Mouse (Mus musculus): ENCODE data around the gene Pagr1b. TPM values are rescaled to one million over a fixed set of nuclear protein-coding genes. Genes with fewer than 3 reads are reported as not detected.

Gene Pagr1b
- total RNA-seq, 2 experiments from 2014 or later, result 0.94 TPM; not detected in 1

- no peak for DNase-seq (ENCODE audit: extremely low spot score in 1 of 2, low spot score in 2 of 2)
- intact Hi-C loops (cut with DNase I), result loop anchor here (5.0 kb wide), 1 partner anchor 42 kb away; the partner anchor contains the start of genes Pagr1a and Pagr1b
These were observed 40.8 kb downstream of the Pagr1b start for GRCm38 (mm10) chr7:126975493-126975892.

DNA sequence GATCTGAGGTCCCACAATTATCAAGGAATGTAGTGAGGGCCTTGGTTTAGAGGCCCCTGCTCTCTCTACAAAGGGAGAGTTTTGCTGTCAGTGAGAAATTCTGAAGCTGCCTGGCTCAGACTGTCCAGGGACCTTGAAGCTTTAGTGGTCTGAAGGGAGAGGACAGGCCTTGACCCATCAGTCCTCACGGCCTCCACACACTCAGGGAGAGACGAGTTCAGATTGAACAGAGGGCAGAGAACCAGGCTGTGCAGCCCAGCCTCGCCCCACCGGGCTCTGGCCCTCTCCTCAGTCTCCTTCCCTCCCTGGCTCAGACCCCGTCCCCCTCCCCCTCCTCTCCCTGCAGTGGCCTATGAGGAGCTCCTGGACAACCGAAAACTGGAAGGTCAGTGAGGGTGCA lies 48.9 kb downstream of the Pagr1b start:
- DNase-seq (ENCODE audit: extremely low spot score in 1 of 2, low spot score in 2 of 2), result no peak
- intact Hi-C loops (cut with DNase I), result no loop called here

DNA sequence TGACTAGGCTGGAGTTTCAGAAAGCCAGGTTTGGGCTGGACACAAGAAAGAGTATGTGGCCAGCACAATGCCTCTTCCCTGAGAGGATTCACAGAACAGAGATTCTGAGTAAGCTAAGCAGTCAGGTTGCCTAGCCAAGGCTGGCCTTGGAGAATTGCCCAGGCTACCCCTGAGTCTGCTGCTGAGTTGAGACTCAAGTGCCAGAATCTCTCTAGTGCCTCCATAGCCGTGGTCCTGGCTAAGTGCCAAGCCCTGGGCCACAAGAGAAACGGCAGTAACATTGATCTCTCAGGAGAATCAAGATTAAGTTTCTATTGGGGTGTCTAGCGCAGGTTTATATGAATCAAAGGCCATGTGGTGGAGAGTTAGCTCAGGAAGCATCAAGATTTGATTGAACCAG lies 50.7 kb downstream of the Pagr1b start:
- intact Hi-C loops (cut with DNase I), result no loop called here
- no peak for DNase-seq (ENCODE audit: extremely low spot score in 1 of 2, low spot score in 2 of 2)

DNA sequence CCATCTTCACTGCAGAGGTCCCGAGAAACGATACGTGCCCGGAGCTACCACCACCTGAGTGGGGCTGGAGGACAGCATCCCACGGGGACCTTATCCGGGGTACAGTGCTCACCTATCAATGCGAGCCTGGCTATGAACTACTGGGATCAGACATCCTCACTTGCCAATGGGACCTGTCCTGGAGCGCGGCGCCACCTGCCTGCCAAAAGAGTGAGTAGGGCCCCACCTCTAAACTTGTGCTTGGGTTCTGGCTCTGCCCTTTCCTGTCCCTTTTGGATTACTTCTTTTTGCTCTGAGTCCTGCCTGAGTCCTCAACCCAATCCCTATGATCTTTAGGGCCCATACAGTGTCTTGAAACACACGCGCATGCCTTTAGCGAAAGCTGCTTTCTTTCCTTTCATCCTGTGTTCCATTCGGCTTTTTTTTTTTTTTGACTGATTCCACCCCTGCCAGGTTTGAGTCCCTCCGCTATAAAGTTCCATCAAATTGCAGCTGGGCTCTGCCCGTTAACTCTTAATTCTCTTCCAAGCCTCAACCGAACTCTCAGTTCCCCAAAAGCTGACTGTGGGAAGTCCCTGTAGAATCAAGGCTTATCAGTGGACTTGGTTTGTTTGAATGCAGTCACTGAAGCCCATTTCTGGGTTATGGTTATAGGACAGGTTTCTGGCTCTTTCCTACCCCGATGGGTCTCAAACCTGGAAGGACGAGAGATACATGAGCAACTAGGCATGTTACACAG lies 52.6 kb downstream of the Pagr1b start:
- intact Hi-C loops (cut with DNase I), result loop anchor here (5.0 kb wide), 1 partner anchor 86 kb away; no protein-coding TSS in a partner anchor
- DNase-seq (ENCODE audit: extremely low spot score in 1 of 2, low spot score in 2 of 2), result no peak

GRCm38 (mm10) chr7:126961965-126962364 lies 54.3 kb downstream of the Pagr1b start:
- no peak for DNase-seq (ENCODE audit: extremely low spot score in 1 of 2, low spot score in 2 of 2)
- intact Hi-C loops (cut with DNase I), result loop anchor here (5.0 kb wide), 1 partner anchor 85 kb away; no protein-coding TSS in a partner anchor

DNA sequence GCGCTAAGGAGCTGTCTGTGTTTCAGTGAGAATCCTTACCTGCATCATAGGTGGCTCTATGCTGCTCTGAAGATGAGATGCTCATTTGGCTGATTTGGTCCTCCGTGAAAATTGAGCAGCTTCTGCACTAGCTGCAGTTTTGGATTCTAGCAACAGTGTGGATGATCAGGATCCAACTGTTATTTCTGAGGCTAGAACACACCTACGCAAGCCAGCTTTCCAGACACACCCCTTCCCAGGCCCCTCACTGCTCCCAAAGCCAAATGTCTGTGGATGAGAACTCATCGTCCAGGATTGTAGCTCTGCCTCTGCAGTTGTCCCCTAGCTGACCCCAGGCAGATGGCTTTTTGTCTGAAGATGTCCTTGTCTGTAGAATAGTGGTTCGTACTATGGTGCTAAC lies 55.2 kb downstream of the Pagr1b start:
- intact Hi-C loops (cut with DNase I), result loop anchor here (5.0 kb wide), 1 partner anchor 84 kb away; no protein-coding TSS in a partner anchor
- DNase-seq (ENCODE audit: extremely low spot score in 1 of 2, low spot score in 2 of 2), result no peak

DNA sequence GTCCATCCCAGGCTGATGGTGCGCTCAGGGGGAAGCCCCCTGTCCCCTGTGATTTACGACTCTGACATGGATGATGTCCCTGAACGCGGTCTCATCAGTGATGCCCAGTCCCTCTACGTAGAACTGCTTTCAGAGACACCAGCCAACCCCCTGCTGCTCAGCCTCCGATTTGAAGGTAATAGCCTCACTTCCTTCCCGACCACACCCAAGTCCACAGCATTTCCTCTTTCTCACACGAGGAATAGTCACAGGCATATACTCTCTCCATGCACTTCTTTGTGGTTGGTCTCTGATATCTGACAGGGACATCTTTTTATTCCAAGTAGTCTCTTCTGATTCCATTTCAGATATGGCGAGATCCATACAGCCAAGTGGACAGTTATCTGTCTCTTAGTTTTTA lies 56.5 kb downstream of the Pagr1b start:
- DNase-seq (ENCODE audit: extremely low spot score in 1 of 2, low spot score in 2 of 2), result no peak
- intact Hi-C loops (cut with DNase I), result loop anchor here (5.0 kb wide), 1 partner anchor 82 kb away; no protein-coding TSS in a partner anchor

DNA sequence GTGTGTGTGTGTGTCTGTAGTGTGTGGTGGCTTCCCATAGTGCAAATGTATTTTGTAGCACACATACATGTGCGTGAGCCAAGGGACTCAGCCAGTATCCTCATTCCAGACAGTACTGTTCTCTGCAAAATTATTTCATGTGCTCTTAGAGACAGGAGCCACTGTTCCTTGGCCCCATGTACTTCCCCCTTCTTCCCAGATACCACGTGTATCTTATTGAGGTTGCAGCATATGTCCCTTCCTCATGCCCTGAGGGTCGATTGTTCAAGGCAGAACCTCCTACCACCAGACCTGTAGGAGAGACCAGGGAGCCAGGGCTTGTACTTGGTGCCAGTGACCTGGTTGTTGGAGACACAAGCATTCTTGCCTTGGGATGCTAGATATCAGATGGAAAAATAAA lies 61.2 kb downstream of the Pagr1b start:
- intact Hi-C loops (cut with DNase I), result no loop called here
- DNase-seq (ENCODE audit: extremely low spot score in 1 of 2, low spot score in 2 of 2), result no peak

DNA sequence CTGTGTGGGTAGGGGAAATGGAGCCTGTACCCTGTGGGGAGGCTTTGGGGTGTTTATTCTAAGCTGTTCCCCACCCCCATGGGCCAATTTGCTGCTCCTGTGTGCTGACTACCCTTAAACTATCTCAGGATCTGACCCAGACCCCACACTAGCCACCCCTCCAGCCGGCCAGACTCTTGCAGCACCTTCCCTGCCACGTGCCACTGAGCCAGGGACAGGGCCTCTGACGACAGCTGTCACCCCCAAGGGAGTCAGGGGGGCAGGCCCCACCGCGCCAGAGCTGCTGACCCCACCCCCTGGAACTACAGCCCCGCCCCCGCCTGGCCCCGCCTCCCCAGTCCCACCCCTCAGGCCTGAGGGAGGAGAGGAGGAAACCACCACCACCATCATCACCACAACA lies 63.6 kb downstream of the Pagr1b start:
- intact Hi-C loops (cut with DNase I), result no loop called here

GRCm38 (mm10) chr7:126951741-126952140 lies 64.5 kb downstream of the Pagr1b start:
- DNase-seq (ENCODE audit: extremely low spot score in 1 of 2, low spot score in 2 of 2), result no peak
- intact Hi-C loops (cut with DNase I), result no loop called here

More for the DNA sequence above, 63.6 kb downstream of the Pagr1b start:
- no peak for DNase-seq (ENCODE audit: extremely low spot score in 1 of 2, low spot score in 2 of 2)

Small RNA genes within 50 kb of the gene (microRNA-seq; reads per million reads assigned to microRNA genes)
- not detected for gene Gm44343

Other genes starting within 250 kb of the Pagr1b start
- 100 to 1,000 TPM; 167 to 169 TPM for gene Ypel3, start 239.5 kb downstream of the Pagr1b start, total RNA-seq (2021)
- under 1 TPM; 0.21 to 0.41 TPM for gene Tbx6, start 235.0 kb downstream of the Pagr1b start, total RNA-seq (2021)
- gene Ppp4c, start 224.0 kb downstream of the Pagr1b start, total RNA-seq (2021), result 10 to 100 TPM; 54.4 to 56.2 TPM
- gene Fam57b, start 218.8 kb downstream of the Pagr1b start, total RNA-seq (2021), result 100 to 1,000 TPM; 135 to 141 TPM
- not detected for gene 4930451I11Rik, start 184.8 kb downstream of the Pagr1b start, total RNA-seq (2021)
- gene Doc2a, start 169.1 kb downstream of the Pagr1b start, total RNA-seq (2021), result 10 to 100 TPM; 74.1 to 80.3 TPM
- 10 to 100 TPM; 32.4 to 41.1 TPM for gene Hirip3, start 154.5 kb downstream of the Pagr1b start, total RNA-seq (2021)
- 10 to 100 TPM; 51.5 to 56.4 TPM for gene Ino80e, start 154.1 kb downstream of the Pagr1b start, total RNA-seq (2021)
- gene Taok2, start 131.8 kb downstream of the Pagr1b start, total RNA-seq (2021), result 100 to 1,000 TPM; 161 to 168 TPM
- 10 to 100 TPM; 22.4 to 25.2 TPM for gene Tmem219, start 93.6 kb downstream of the Pagr1b start, total RNA-seq (2021)
- gene Kctd13, start 87.6 kb downstream of the Pagr1b start, total RNA-seq (2021), result 100 to 1,000 TPM; 143 to 150 TPM
- gene Asphd1, start 66.9 kb downstream of the Pagr1b start, total RNA-seq (2021), result 10 to 100 TPM; 49.0 to 58.8 TPM
- gene Sez6l2, start 65.9 kb downstream of the Pagr1b start, total RNA-seq (2021), result 100 to 1,000 TPM; 306 to 312 TPM
- 100 to 1,000 TPM; 163 to 166 TPM for gene Cdipt, start 40.6 kb downstream of the Pagr1b start, total RNA-seq (2021)
- under 1 TPM in 1 of 2 experiments, not detected in 1; 0.17 TPM for gene Cdiptos, start 40.4 kb downstream of the Pagr1b start, total RNA-seq (2021)
- 1 to 10 TPM; 4.4 to 4.5 TPM for gene Mvp, start 1.9 kb downstream of the Pagr1b start, total RNA-seq (2021)
- gene Pagr1a, start 868 bp upstream of the Pagr1b start, total RNA-seq (2021), result 10 to 100 TPM; 17.1 to 17.7 TPM
- gene Gm42742, start 4.6 kb upstream of the Pagr1b start, total RNA-seq (2021), result 10 to 100 TPM; 38.9 to 40.8 TPM
- 100 to 1,000 TPM; 182 to 196 TPM for gene Prrt2, start 4.7 kb upstream of the Pagr1b start, total RNA-seq (2021)
- 100 to 1,000 TPM; 265 to 274 TPM for gene Maz, start 10.6 kb upstream of the Pagr1b start, total RNA-seq (2021)
- 1 to 10 TPM; 8.8 to 9.8 TPM for gene Kif22, start 26.0 kb upstream of the Pagr1b start, total RNA-seq (2021)
- gene Zg16, start 70.8 kb upstream of the Pagr1b start, total RNA-seq (2021), result not detected
- 1 to 10 TPM; 1.4 to 2.1 TPM for gene AI467606, start 74.9 kb upstream of the Pagr1b start, total RNA-seq (2021)
- gene Qprt, start 105.7 kb upstream of the Pagr1b start, total RNA-seq (2021), result under 1 TPM in 1 of 2 experiments, not detected in 1; 0.22 TPM
- gene Spn, start 121.3 kb upstream of the Pagr1b start, total RNA-seq (2021), result under 1 TPM; 0.11 to 0.12 TPM
- 10 to 100 TPM; 74.0 to 75.8 TPM for gene Cd2bp2, start 179.6 kb upstream of the Pagr1b start, total RNA-seq (2021)
- 10 to 100 TPM; 85.6 to 88.0 TPM for gene Tbc1d10b, start 192.0 kb upstream of the Pagr1b start, total RNA-seq (2021)
- gene Mylpf, start 192.4 kb upstream of the Pagr1b start, total RNA-seq (2021), result 1 to 10 TPM in 1 of 2 experiments, not detected in 1; 1.2 TPM
- gene Zfp553, start 216.6 kb upstream of the Pagr1b start, total RNA-seq (2021), result 10 to 100 TPM; 16.6 to 18.4 TPM
- 1 to 10 TPM; 6.0 to 6.1 TPM for gene Sept1, start 216.6 kb upstream of the Pagr1b start, total RNA-seq (2021)
- 10 to 100 TPM; 53.6 to 65.0 TPM for gene Zfp771, start 227.8 kb upstream of the Pagr1b start, total RNA-seq (2021)
- gene Dctpp1, start 244.2 kb upstream of the Pagr1b start, total RNA-seq (2021), result 10 to 100 TPM; 40.7 to 40.9 TPM